Mouse (Mus musculus): ENCODE measurements around the gene Tmem35b.

The Tmem35b gene

DNA sequence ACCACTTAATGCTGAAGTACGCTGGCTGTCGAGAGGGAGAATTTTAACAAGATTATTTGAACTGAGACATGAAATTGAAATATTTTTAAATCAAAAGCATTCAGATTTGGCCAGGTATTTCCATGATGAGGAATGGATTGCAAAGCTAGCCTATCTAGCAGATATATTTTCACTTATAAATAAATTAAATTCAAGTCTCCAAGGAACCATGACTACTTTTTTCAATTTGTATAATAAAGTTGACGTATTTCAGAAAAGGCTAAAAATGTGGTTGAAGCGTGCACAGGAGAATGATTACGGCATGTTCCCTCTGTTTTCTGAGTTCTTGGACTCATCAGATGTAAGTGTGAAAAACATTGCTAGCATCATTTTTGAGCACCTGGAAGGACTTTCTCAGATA, at the start of gene Tmem35b:
Tmem35b (plus strand) TSS at position 301 of the 400 bp plus-strand sequence.
- in situ Hi-C loops (cut with MboI, MseI): no loop called here

DNA sequence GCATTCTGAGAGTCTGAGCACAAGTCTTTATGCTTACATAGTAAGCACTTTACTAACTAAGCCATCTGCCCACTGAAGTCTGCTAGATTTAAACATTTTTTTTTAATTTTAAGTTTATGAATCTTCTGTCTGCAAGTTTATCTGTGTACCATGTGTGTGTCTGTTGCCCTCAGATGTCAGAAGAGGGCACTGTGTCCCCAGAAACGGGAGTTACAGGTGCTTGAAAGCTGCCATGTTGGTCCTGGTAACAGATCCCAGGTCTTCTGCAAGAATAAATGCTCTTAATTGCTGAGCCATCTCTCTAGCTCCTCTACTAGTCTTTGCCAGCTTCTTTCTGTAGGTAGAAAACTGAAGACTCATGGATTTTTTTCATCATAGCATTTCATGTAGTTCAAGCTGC, 48.6 kb upstream of the Tmem35b start:
- in situ Hi-C loops (cut with MboI, MseI): no loop called here

DNA sequence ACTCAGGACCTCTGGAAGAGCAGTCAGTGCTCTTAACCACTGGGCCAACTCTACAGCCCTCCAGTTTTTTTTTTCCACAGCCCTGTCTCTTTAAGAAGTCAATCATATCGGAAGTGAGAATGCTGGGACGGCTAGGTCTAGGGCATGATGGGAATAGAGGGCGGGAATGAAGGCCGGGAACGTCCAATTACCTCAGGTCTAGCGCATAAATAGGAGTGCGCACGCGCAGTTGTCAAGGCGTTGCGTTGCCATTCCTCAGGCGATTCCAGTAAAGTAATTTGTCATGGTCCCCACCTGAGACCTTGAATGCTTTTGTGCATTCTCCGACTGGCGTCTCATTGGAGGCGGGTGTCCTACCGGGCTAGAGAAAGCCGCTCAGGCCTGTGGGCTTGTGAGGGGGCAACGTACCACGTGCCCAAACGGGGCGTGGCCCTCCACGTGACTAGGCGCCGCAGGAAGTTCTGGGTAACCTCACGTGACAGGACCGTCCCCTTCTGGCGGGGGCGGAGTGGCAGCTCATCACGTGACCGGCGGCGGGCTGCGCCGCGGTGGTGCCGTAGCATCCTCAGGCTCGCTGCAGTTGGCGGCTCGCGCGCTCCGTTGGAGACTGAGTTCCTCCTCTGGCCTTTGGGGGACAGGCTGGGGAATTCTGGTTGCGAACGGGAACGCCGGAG, 46.5 kb upstream of the Tmem35b start, which contains the start of gene Zmym6:
Zmym6 (plus strand) TSS at position 509 of the 674 bp plus-strand sequence.
- in situ Hi-C loops (cut with MboI, MseI): no loop called here

DNA sequence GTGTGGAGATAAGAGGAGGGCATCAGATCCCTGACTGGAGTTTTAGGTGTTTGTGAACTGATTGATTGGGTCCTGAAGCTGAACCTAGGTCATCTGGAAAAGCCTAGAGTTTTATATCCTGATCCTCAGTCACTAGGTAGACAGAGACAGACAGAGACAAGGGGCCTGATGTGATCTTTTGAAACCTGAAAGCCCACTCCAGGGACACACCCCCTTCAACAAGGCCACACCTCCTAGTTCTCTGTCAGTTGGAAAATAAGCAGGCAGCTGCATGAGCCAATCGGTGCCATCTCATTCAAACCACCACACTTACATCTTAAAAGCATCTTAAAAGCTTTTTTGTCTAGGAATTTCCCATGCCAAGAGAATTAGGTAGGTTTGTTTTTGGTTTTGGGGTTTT, 42.7 kb upstream of the Tmem35b start:
- in situ Hi-C loops (cut with MboI, MseI): no loop called here

DNA sequence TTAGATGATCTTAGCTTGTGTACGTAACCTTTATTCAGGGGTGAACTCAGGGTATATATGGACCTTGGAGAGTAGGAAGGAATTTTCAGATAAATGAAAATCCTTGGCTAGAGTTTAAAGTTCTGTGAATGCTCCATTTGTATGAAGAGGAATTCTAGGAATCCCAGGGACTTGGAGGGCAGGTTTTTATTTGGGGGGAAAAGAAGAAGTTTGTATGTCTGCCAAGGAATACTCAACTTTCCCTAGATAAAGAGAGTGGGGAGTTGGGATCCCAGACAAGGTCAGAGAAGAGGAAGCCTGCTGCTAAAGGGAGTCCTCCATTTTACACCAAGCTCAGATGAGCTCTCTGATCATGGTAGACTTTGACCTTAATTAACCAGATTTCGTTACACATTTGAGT, 40.4 kb upstream of the Tmem35b start:
- in situ Hi-C loops (cut with MboI, MseI): no loop called here

DNA sequence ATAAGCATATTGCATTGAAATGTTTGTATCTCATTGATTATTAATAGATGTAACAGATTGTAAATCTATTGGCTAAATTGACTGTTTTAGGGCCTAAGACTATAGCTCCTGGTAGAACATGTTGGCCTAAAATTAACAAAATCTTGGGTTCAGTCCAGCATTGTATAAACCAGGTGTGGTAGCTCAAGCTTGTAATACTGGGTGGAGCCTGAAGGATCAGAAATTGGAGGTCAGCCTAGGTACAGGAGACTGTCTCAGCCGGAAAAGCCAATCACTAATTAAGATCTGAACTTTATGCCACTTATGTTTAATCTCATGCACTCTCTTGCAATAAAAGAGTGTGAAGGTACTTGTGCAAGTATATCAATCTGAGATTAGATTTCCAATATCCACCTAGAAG, 37.7 kb upstream of the Tmem35b start:
- in situ Hi-C loops (cut with MboI, MseI): no loop called here

DNA sequence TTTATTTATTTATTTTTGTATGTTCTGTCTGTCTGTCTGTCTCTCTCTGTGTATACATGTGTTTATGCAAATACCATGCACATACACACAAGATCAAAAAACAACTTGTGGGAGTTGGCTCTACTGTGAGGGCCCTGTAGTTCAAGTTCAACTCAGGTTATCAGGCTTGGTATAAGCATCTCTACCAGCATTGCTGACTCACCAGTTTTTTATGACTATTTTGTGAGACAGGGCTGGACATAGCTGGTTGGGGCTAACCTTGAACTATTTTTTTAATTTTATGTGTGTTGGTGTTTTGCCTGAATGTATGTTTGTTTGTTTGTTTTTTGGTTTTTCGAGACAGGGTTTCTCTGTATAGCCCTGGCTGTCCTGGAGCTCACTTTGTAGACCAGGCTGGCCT, 32.3 kb upstream of the Tmem35b start:
- in situ Hi-C loops (cut with MboI, MseI): loop anchor here (10.0 kb wide), 1 partner anchor 594 kb away; no protein-coding TSS in a partner anchor

DNA sequence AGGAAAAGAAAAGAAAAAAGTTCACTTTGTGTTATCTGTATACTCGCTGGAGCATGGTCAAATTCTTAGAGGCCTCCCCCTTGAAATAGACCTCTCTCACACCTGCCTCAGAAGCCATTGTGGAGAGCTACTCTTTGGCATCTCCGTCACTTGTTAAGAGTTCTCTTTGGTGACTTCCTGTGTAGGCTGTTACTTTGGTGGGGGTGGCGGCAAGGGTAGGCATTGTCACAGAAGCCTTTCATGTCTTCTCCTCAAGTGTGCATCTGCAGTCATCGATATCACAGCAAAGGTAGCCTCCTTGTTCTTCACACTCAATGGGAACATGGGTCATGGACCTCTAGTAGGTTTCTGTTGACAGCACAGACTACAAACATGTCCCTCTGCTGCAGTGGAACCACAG, 28.4 kb upstream of the Tmem35b start:
- in situ Hi-C loops (cut with MboI, MseI): loop anchor here (10.0 kb wide), 1 partner anchor 590 kb away; no protein-coding TSS in a partner anchor

DNA sequence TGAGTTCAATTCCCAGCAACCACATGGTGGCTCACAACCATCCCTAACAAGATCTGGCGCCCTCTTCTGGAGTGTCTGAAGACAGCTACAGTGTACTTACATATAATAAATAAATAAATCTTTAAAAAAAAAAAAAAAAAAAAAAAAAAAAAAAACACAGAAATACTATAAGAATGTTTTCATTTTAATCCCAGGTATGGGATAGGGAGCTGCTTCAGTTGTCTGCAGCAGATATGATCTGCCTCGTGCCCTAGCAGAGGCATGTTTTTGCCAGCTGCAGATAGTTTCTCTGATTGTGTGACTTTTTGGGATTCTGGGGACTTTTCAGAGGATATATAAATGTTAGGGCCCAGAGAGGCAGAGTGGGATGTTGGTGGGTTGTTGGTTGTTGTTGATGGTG, 23.9 kb upstream of the Tmem35b start:
- in situ Hi-C loops (cut with MboI, MseI): loop anchor here (10.0 kb wide), 1 partner anchor 585 kb away; no protein-coding TSS in a partner anchor

DNA sequence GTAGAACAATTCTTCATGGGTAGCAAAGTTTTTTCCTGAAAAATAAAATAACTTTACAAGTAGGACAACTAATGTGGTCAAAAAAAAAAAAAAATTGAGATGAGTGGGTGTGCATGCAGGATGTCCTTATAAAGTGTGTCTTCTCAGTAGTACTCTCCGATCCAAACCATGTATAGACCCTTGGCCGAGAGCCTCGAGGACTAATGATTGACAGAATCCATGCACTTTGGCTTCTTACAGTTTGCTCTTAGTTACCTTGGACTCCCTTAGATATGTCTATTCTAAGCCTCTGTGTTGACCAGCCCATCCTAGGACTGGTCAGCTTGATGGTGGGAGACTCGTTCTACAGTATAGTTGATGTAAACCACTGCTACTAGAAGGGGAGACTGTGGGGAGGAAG, 15.9 kb upstream of the Tmem35b start:
- in situ Hi-C loops (cut with MboI, MseI): no loop called here

DNA sequence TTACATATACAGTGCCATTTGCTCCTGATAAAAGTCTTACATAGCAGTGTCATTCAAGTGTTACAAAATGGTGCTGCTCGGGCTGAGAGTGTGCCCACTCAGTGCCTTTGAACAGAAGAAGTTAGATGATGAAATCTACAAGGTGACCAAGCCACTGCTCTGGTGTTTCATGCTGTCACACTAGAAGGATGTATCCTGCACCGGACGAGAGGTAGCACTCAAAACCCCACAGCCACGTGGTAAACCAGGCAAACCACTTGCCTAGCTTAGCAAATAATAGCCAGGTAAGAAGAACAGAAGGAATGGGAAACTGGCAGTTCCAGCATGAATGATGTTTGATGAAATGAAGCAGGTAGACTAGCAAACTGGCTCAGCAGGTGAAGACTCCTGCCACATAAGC, 12.9 kb upstream of the Tmem35b start:
- in situ Hi-C loops (cut with MboI, MseI): no loop called here

DNA sequence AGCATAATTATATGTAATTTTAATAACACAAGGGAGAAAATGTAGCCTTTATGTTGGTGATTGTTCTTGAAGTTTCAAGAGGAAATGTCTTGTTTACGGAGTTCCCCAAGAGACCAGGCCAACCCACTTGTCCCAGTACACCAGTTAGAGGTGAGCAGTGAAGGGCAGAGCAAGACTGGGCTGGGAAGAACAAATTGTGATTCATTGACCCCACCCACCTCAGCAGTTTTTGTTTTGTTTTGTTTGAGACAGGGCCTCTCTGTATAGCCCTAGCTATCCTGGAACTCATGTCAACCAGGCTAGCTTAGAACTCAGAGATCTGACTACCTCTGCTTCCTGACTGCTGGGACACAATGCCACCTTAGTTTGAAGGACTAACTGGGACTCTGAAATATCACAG, 840 bp downstream of the Tmem35b start:
- in situ Hi-C loops (cut with MboI, MseI): no loop called here

DNA sequence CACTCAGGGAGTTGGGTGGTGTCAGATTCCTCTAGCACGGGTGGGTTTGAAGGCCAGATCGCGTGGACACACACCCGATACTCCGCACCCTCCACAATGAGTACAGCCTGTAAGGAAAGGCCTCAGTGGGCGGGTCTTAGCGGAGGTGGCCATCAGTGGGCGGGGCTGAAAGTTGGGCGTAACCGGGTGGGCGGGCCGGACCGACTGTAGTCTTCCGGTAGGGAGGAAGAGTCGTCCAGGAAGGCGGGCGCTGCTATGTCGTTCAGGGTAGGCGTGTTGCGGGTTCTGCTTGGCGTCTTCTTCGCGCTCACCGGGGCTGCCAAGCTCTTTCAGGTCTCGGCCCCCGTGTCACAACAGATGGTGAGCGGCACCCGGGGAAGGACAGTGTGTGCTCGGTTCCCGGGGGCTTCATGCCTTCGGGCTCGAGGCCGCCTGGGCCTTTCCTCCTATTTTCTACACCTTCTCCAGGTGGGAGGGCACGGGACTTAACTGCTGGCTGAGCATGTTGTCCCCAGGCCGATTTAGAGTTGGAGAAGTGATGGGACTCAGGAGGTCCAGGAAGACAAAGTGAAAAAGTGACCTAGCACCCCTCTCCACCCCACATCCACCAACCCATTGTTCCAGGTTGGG, 2.5 kb downstream of the Tmem35b start:
- in situ Hi-C loops (cut with MboI, MseI): no loop called here

DNA sequence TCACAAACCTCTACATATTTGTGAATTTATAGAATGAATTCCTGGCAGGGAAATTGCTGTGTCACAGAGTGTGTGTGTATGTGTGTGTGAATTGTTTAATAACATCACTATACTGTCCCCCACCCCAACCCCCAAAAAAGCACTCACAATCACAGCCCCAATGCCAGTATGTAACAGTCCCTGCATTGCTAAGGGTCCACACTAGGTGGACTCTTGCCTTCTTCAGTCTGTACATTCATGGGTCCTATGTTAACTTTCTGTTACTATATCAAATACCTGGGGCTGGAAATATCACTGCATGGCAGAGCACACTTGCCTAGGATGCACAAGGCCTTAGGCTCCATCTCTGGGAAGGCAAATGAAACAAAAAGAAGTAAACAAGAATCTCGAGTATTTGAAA, 11.2 kb downstream of the Tmem35b start:
- in situ Hi-C loops (cut with MboI, MseI): no loop called here

DNA sequence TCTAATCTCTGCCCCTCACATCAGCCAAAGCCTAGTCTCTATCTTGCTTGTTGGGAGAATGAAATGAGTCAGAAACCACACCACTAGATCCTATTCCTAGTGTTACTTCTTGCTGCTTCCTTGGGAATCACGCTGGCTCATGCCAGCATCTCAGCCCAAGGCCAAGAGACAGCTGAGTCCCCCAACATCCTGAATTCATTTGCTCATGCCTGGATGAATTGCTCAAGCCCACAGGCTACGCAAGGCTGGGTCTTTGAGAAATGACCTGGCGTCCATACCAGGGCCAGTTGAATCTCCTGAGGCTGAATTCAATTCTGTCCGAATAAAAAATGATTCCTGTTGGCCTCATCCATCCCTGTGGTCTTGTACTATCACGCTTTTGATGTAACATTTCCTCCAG, 14.1 kb downstream of the Tmem35b start:
- in situ Hi-C loops (cut with MboI, MseI): no loop called here

DNA sequence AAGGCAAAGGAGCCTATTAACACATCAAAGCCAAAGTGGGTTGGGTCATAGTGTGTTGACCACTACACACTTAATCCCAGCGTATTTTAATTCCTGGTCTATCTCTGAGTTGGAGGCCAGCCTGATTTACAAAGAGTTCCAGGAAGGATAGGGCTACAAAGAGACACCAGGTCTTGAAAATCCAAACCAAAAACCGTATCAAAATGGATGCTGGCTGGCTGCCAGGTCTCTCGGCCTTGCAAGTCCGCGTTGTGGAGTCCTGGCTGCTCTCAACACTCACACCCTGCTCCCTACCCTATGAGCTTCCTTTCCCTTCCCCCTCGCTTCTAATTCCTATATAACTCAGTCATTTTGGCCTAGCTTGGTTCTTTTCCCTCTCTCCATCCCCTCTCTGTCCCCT, 15.0 kb downstream of the Tmem35b start:
- in situ Hi-C loops (cut with MboI, MseI): no loop called here

DNA sequence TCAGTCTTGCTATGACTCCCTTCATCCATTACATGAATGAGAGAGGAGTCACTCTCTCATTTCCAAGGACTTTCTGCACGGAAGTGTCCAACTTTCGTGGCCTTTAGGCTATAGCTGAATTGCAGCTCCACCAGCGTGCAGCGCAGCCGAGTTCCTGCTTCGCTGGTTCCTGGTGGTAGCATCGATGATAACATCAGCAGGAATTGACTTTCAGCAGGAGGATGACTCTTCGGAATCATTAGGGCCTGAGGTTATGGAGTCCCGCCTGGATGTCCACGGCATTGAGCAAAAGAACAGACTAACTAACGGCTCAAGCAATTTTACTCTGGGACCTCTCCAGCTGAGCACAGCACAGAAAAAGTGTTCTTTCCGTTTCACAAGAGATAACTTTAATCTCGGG, 26.5 kb downstream of the Tmem35b start:
- in situ Hi-C loops (cut with MboI, MseI): no loop called here

DNA sequence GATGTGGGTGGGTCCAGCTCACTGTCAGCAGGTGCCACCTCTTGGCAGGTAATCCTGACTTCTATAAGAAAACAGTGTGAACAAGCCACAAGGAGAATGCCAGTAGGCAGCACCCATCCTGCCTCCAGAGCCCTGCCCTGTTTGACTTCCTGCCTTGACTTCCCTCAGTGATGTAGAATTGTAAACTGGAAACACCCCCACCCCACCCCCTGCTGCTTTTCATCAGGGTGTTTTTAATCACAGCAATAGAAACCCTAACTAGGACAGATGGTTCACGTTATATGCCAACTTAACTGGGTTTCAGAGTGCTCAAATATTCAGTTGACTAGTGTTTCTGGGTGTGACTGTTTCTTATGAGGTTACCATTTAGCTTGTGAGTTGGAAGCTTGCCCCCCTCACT, 29.9 kb downstream of the Tmem35b start:
- in situ Hi-C loops (cut with MboI, MseI): no loop called here

DNA sequence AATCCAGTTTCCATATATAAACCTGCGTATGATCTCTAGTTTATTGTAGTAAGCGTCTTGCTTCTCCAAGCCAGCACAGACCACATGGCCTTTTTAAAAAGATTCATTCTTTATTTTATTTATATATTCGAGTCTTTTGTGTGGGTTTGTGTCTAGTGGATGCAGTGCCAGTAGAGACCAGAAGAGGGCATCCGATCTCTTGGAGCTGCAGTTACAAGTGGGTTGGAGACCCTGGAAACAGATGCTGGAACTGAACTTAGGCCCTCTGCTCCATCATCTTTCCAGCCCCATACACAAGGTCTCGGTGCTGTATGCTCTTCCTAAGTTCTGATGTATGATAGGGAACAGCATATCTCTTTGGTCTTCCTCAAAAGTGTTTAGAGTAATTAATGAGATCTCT, 32.3 kb downstream of the Tmem35b start:
- in situ Hi-C loops (cut with MboI, MseI): no loop called here

DNA sequence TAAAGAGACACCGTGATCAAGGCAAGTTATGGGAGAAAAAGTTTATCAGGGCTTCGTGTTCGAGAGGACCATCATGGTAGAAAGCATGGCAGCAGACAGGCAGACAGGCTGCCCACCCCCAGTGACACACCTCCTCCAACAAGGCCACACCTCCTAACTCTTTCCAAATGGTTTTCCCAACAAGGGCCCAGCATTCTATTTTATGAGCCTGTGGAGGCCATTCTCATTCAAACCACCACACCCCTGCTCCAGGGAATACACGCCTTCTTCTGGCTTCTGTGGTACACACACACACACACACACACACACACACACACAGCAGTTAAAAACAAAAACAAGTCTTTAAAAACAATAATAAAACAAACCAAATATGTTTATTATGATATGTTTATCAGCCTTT, 34.3 kb downstream of the Tmem35b start:
- in situ Hi-C loops (cut with MboI, MseI): no loop called here

DNA sequence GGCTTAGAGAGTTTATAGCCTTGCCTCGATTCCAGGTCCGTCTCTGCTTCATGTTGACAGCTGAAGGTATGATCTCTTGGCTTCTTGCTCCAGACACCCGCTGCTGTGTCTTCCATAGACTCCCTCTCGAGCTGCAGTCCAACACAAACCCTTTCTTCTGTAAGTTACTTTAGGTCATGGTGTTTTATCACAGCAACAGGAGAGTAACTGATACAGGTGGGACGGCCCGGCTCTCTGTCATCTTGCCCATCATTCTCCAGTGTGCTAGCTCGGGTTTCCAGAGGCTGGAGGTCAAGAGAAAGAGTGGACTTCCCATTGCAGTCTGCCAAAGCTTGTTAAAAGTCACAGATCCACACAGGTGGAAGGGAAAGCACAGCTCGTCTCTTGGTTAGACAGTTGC, 40.4 kb downstream of the Tmem35b start:
- in situ Hi-C loops (cut with MboI, MseI): no loop called here

DNA sequence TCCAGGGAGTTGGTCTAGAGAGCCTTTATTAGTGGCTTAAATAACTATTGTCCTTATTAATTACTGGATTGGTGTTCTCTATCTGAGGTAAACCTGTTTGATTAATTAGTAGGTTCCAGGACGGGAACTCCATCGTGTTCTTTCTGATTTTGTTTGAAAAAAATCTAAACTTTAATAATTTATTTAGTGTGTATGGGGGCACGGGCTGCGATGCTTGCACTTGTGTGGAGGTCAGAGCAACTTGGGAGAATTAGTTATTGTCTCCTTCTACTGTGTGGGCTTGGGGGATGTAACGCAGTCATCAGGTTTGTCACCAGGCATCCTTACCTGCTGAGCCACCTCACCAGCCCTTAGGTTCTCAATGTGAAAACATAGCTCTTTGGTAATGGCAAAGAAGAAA, 43.6 kb downstream of the Tmem35b start:
- in situ Hi-C loops (cut with MboI, MseI): no loop called here

DNA sequence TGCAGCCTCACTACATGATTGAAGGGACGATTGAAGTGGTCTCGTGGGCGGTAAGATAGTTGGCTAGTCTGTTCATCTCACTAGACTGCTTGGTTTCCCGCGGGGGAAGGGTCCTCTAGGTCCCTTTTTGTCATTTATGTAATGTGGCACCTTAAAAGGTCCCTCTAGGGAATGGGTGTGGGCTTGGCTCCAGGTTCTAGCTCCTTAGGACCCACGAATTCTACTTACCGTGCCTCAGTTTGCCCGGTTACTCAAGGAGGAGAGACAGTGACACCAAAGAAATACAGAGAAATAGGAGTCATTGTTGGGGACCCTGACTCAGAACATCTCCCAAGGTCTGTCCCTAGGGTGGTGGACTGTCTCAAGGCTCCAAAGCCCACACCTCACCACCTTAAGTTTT, 44.2 kb downstream of the Tmem35b start:
- in situ Hi-C loops (cut with MboI, MseI): no loop called here
